ENCODE assay signal across 24 mouse cellular contexts in genomic region chr13:114107499-114107898, GRCm38 (mm10).
"Had no signal": no experiment of that assay in that cellular context is flagged by ENCODE, and none has a peak within 500 bp of the region (broad histone marks: within the 10 kb centered on the region; RNA-seq: fewer than 3 reads in every experiment).

No protein-coding gene starts in this region.

- H3K4me3 ChIP-seq: heart, embryonic 13.5 days; heart, embryonic 15.5 days; hindbrain, embryonic 13.5 days; hindbrain, embryonic 15.5 days; kidney, embryonic 15.5 days; limb, embryonic 13.5 days; limb, embryonic 15.5 days; liver, embryonic 12.5 days had no signal

- H3K27ac ChIP-seq: heart, embryonic 13.5 days; heart, embryonic 15.5 days; hindbrain, embryonic 13.5 days; hindbrain, embryonic 15.5 days; hindbrain, postnatal 0 days; kidney, embryonic 15.5 days; kidney, postnatal 0 days; limb, embryonic 13.5 days; limb, embryonic 15.5 days; liver, embryonic 12.5 days had no signal

- ATAC-seq: forebrain, postnatal 0 days; hindbrain, postnatal 0 days; intestine, embryonic 16.5 days; liver, embryonic 12.5 days had no signal

- DNase-seq: forebrain, postnatal 0 days; gastrocnemius, postnatal 14 days; gastrocnemius, postnatal 36 days; heart, adult 18-20 months; heart, postnatal 14 days; heart, postnatal 36 days; kidney, adult 11 months; kidney, adult 2 months; kidney, adult 9 months; kidney, postnatal 14 days; kidney, postnatal 36 days; layer of hippocampus, adult 9-11 months; layer of hippocampus, postnatal 36 days had no signal
